Mouse (Mus musculus) bone marrow, adult 2 months (tissue): ENCODE data around the gene Otulin.

ENCODE experiments used
- CTCF ChIP-seq: fragments of 200-500 bp; IDR thresholded peaks from 2 replicates; pipeline ENCODE4 v1.5.1; 2011; ENCODE audit warnings: low read length, control low read depth; ENCODE audit not compliant: control insufficient read depth, insufficient read depth
- POLR2A ChIP-seq: fragments of 200-500 bp; IDR thresholded peaks from 2 replicates; pipeline ENCODE4 v1.6.1; 2011; ENCODE audit warnings: low read depth, mild to moderate bottlenecking, control low read depth, low read length, borderline replicate concordance; ENCODE audit not compliant: control insufficient read depth

- no peak for TF ChIP-seq POLR2A
- TF ChIP-seq CTCF, result no peak
Observed at GRCm38 (mm10) chr15:27627794-27628193, 2.7 kb downstream of the Otulin start.
